Mouse (Mus musculus): ENCODE measurements around the gene Prkcd. TPM values are rescaled to one million over a fixed set of nuclear protein-coding genes. Genes with fewer than 3 reads are reported as not detected.

The Prkcd gene
- total RNA-seq, 4 experiments from 2014 or later: 7.1 to 13.4 (median 11.6) TPM

DNA sequence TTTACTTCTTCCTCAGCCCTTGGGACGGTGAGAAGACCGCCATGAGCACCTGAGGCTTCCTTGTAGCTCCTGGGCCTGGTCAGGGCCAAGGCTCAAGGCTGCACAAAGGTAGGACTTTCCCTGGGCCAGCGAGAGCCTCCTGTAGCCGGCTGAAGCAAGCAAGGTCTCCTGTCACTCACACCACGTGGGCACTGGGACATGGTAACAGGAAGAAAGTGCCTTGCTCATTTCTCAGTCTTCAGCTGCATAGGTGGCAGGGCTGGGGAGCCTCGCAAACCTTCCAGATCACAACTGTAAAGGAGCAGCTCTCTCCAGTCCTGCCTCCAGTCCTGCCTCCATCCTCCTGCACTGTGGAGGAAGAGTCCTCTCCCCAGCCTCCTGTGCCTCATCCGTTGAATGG, 50.2 kb downstream of the Prkcd start:
- DNase-seq (ENCODE audit: low spot score): no peak

GRCm38 (mm10) chr14:30573983-30574584, 51.9 kb downstream of the Prkcd start:
- DNase-seq (ENCODE audit: low spot score): peak; percentile 84

DNA sequence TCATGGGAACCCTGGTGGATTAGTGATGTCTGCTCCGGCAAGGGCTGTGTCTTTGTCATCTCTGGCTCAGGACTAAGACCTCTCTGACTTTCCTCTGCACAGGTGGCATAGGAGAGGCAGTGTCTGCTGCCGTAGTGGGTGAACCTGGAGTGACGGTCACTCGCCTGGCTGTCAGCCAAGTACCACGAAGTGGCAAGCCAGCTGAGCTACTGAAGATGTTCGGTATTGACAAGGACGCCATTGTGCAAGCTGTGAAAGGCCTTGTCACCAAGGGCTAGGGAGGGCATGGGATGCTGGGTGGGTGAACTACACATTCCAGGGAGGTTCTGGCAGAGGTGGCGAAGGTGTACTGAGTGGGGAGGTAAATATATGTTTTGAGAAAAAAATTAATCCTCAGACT, 52.8 kb downstream of the Prkcd start:
- no peak for DNase-seq (ENCODE audit: low spot score)

- no peak for DNase-seq (ENCODE audit: low spot score)
Measured at GRCm38 (mm10) chr14:30572253-30572652, 53.8 kb downstream of the Prkcd start.

DNA sequence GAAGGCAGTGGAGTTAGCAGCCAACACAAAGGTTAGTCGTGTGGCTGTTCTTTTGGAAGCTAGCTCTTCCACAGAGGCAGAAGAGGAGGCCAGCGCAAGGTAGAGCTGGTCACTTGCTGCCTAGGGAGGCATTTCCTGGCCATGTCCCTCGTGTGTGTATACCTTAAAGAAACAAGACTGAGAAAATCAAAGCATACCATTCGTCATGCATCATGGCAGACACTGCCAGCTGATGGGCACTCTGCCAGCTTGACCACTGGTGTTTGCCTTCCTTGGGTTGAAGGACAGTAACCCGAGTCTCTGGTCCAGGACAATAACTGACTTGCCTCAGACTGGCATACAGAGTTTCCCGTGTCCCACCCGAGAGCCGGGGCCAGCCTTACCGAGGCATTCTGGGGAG, 55.7 kb downstream of the Prkcd start:
- DNase-seq (ENCODE audit: low spot score): no peak

DNA sequence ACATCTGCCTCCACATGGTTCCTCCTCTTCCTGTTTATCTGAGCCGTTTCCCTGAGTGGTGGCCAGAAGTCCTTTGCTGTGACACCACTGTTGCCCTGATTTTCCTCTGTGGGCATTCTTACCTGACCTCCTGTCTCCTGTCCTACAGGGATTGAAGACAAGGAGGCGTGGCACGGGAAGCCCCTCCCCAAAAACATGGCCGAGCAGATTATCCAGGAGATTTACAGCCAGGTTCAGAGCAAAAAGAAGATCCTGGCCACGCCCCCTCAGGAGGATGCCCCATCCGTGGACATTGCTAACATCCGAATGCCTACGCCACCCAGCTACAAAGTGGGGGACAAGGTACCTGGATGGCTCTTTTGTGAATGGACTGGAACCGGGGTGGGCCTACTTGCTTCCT, 58.0 kb downstream of the Prkcd start:
- DNase-seq (ENCODE audit: low spot score): no peak

- peak; percentile 48 for DNase-seq (ENCODE audit: low spot score)
Measured at GRCm38 (mm10) chr14:30566317-30566716, 59.7 kb downstream of the Prkcd start.

DNA sequence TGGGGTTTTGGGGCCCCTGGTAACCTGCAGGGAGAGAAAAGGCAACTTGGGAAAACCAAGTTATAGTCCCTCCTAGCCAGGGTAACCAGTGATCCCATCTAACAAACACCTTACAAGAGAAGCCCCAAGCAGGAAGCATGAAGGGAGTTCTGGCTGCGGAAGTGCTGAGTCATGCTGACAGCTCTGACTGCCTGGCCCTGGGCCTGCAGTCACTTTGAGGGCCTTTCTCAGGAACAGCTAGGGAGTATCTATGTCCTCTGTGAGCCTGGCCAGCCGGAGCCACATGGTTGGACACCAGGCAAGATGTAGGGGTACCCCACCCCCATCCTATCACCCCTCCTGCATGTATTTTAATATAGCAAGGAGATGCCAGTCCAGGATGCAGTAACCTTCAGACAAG, 61.6 kb downstream of the Prkcd start:
- peak; percentile 69 for DNase-seq (ENCODE audit: low spot score)

GRCm38 (mm10) chr14:30562343-30562742, 63.7 kb downstream of the Prkcd start:
- DNase-seq (ENCODE audit: low spot score): no peak

DNA sequence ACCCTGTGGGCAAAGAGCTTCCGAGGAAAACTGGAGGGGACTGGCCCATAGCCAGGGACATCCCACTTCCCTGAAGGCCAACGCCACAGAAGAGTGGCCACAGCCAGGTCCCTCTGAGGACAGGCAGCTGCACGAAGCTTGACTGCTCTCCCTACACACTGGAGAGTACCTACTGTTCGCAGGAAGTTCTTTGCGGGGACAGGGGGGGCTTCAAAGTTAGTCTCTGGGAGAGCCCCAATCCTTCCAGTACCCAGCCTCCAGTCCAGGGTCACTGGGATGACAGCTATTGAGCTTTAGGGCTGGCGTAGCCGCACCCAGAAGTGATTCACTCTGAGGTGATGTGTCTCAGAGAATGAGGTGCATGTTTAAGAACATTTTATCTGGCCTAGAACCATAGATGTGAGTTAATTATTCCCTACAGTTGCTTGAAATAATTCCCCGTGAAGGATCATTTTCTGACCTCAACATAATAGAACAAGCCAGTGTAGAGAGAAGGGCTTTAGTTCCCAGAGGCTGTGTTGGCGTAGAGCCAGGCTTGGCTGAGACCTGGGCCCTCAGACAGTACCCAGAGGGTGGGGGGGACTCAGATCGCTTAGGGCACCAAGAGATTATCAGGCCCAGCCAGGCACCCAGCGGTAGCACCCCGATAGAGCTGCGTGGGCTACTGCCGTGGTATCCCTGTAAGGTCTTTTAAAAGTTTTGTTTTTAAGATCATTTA, 64.4 kb downstream of the Prkcd start:
- DNase-seq (ENCODE audit: low spot score): no peak

- DNase-seq (ENCODE audit: low spot score): no peak
Measured at GRCm38 (mm10) chr14:30560803-30561389, 65.1 kb downstream of the Prkcd start.

- no peak for DNase-seq (ENCODE audit: low spot score)
Measured at GRCm38 (mm10) chr14:30559321-30559850, 66.6 kb downstream of the Prkcd start.

GRCm38 (mm10) chr14:30557730-30558129, 68.3 kb downstream of the Prkcd start:
- no peak for DNase-seq (ENCODE audit: low spot score)

DNA sequence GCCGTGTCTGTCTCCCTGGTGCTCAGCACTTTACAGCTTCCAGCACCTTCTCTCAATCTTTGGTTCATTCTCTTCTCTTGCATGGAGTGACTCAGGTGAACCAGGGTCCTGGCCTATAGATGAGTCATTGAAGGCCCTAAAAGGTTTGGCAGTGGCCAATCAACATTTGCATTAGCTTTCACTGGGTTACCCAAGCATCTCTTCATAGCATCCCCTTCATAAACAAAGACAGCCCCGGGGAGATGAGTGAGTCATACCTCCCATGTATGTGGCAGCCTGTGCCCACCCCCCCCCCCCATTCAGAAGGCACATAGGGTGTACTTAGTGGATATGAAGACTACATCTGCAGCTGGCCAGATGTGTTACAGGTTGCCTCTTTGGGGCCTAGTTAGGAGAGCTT, 69.4 kb downstream of the Prkcd start:
- no peak for DNase-seq (ENCODE audit: low spot score)

DNA sequence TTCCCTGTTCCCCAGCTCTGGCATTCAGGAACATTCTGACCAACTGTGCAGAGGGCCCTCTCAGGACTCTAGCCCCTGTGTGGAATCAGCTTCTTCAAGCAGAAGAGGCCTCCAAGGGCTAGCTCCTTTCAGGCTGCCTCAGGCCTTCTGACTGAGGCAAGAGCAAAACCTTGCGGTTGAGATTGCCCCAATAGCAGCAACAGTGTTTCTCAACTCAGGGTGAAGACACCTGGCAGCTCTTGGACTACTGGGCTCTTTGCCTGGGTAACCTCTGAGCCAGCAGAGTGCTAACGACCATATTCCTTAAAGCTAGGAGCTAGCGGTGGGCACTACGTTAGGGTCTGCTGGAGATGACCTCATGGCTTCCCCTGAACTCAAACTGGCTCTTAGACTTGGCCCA, 72.8 kb downstream of the Prkcd start:
- no peak for DNase-seq (ENCODE audit: low spot score)

DNA sequence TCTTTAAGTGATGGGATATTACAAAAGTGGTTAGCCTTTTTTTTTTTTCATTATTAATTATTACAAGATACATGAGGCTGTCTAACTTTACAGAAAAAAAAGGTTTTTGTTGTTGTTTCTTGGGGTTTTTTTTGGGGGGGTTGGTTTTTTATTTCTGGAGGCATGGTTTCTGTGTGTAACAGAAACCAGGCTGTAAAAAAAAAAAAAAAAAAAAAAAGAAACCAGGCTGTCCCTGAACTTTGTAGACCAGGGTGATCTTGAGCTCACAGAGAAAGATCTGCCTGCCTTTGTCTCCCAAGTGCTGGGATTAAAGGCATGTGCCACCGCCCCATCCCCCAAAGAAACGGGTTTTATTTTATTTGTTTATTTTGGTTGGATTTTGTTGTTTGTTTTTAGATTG, 74.0 kb downstream of the Prkcd start:
- DNase-seq (ENCODE audit: low spot score): no peak

DNA sequence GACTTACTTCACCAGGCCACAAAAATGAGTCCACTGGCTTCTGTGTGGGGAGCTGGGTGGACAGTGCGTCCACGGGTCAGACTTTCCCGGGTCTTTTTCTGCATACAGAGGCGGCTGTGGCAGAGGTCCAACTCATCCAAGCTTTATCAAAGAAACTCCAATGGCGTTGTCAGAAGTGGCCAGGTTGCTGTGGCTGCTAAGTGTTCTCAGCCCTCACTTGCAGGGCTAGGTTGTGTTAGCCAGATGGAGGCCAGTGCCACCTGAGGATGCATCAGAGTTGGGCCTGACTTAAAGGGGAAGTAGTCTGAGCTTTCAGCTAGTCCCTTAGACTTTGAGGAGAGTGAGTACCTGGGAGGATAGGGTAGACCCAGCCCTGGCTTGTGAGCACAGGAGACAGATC, 74.5 kb downstream of the Prkcd start:
- DNase-seq (ENCODE audit: low spot score): no peak

DNA sequence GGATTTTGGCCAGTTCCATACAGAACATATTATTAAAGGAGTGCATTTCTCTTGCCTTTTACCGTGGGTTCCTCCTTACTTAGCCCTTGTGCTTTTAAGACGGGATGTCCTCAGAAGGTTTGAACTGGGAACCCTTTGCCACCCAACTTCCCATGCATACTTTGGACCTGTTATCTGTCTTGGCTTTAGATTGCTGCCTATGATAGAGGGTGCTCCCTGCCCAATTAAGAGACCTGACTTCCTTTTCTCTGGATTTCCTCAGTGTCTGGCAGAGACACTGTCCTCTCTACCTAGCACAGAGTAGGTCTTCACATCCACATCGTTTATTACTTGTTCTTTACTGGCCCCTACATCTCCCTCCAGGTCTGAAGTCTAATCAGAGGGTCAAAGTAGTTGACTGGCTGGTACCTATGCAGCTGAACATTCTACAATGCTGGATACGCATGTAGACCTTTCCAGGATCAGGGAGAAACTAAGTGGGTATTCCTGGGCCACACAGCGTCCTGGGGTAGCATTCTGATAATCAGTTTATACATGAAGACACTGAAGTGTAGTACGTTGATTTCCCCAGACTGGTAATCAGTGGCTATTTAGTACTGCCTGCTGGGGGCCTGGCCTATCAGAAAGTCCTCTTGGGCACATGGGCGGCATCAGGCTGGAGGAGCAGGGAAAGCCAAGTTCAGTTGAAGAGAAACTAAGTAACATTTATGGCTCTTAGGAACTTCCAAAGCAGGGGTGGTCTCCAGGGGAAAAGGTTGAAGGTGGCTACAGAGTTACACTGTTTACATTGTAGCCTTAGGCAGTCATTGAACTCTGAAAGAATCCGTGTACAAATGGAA, 75.6 kb downstream of the Prkcd start:
- no peak for DNase-seq (ENCODE audit: low spot score)

DNA sequence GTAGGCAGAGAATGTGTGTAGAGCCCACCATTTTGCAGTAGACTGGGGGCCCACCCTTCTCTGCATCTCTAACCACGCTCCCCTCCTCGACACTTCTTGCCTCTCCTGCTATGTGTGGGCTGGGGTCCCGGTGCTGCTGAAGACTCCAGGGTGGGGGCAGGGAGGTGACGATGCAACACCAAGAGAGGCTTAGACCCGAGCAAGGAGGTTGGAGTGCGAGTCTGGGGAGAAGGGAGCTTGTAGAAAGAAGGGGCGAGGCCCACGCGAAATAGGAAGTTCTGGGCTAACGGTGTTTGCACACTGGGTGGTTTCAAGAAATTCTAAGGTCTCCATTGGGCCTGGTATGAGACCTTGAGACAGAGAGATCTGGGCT, 76.2 kb downstream of the Prkcd start:
- DNase-seq (ENCODE audit: low spot score): no peak

DNA sequence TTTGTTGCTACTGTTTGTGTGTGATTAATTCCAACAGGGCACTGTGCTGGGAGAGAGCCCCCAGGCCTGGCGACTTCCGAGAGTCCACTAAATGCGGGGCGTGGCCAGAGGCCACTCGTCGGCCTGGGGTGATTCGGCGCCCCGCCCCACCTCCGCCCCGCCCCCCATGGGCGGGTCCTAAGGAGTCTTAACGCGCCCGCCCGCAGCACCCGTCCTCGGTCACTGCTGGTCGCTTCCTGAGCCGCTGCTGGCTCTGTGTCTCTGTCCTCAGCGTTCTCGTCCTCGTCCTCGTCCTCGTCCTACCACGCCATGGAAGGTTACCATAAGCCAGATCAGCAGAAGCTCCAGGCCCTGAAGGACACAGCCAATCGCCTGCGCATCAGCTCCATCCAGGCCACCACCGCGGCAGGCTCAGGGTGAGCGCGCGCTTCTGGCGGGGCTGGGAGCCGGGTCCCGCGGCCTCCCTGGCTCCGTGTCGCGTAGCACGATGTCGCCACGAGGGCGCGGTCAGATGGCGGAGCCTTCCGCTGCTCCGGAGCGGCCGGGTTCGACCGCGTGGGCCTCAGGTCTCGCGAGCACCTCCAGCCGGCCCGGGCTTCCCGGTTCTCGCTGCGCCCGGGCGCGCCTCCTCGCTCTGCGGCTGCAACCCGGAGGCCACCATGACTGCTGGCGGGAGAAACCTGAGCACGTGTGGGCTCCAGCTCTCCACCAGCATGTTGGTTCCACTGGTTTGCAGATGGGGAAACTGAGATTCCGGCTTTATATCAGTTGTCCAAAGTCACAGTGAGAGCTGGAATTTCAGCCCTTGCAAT, 76.8 kb downstream of the Prkcd start:
- peak; percentile 93 for DNase-seq (ENCODE audit: low spot score)

GRCm38 (mm10) chr14:30548131-30548720, 77.8 kb downstream of the Prkcd start, which contains the start of gene Tkt:
Gene Tkt (plus strand): TSS chr14:30548359.
- peak; percentile 87 for DNase-seq (ENCODE audit: low spot score)

Measured in heart, adult 8-10 months (tissue).